Mouse (Mus musculus): Measurements from ENCODE around the gene Izumo1. TPM values are rescaled to one million over a fixed set of nuclear protein-coding genes. Genes with fewer than 3 reads are reported as not detected.

Gene Izumo1
- total RNA-seq, 2 experiments from 2014 or later: 0.22 to 0.33 TPM

Other genes starting within 250 kb of the Izumo1 start
- gene Snrnp70, start 226.1 kb upstream of the Izumo1 start, total RNA-seq (2021): 100 to 1,000 TPM; 262 to 325 TPM
- not detected for gene Kcna7, start 216.2 kb upstream of the Izumo1 start, total RNA-seq (2021)
- under 1 TPM; 0.17 to 0.45 TPM for gene Ntf5, start 208.1 kb upstream of the Izumo1 start, total RNA-seq (2021)
- gene Lhb, start 201.0 kb upstream of the Izumo1 start, total RNA-seq (2021): not detected
- gene Gys1, start 187.0 kb upstream of the Izumo1 start, total RNA-seq (2021): 10 to 100 TPM; 40.4 to 61.6 TPM
- 10 to 100 TPM; 41.9 to 43.3 TPM for gene Ruvbl2, start 183.7 kb upstream of the Izumo1 start, total RNA-seq (2021)
- gene Ftl1, start 161.9 kb upstream of the Izumo1 start, total RNA-seq (2021): 1,000 to 10,000 TPM; 1,437 to 1,911 TPM
- 10 to 100 TPM; 58.2 to 64.3 TPM for gene Bax, start 154.9 kb upstream of the Izumo1 start, total RNA-seq (2021)
- gene Tulp2, start 139.9 kb upstream of the Izumo1 start, total RNA-seq (2021): 1 to 10 TPM in 1 of 2 experiments, under 1 TPM in 1; 0.66 to 2.6 TPM
- gene Gm45808, start 135.0 kb upstream of the Izumo1 start, total RNA-seq (2021): 10 to 100 TPM; 42.8 to 43.4 TPM
- 10 to 100 TPM; 73.2 to 77.2 TPM for gene Dhdh, start 133.0 kb upstream of the Izumo1 start, total RNA-seq (2021)
- gene Nucb1, start 111.4 kb upstream of the Izumo1 start, total RNA-seq (2021): 100 to 1,000 TPM; 272 to 283 TPM
- 10 to 100 TPM; 47.1 to 48.6 TPM for gene Ppp1r15a, start 95.5 kb upstream of the Izumo1 start, total RNA-seq (2021)
- gene Plekha4, start 95.5 kb upstream of the Izumo1 start, total RNA-seq (2021): 1 to 10 TPM; 2.5 to 2.7 TPM
- 1 to 10 TPM in 1 of 2 experiments, under 1 TPM in 1; 0.83 to 3.0 TPM for gene Hsd17b14, start 66.9 kb upstream of the Izumo1 start, total RNA-seq (2021)
- gene Bcat2, start 51.7 kb upstream of the Izumo1 start, total RNA-seq (2021): 100 to 1,000 TPM; 164 to 265 TPM
- 1 to 10 TPM in 1 of 2 experiments, not detected in 1; 1.4 TPM for gene Fgf21, start 6.3 kb upstream of the Izumo1 start, total RNA-seq (2021)
- not detected for gene Fut1, start 4.5 kb upstream of the Izumo1 start, total RNA-seq (2021)
- gene Rasip1, start 5.7 kb downstream of the Izumo1 start, total RNA-seq (2021): 10 to 100 TPM; 16.0 to 27.6 TPM
- gene Mamstr, start 18.2 kb downstream of the Izumo1 start, total RNA-seq (2021): 1 to 10 TPM; 2.4 to 7.7 TPM
- under 1 TPM in 1 of 2 experiments, not detected in 1; 0.13 TPM for gene Fut2, start 44.6 kb downstream of the Izumo1 start, total RNA-seq (2021)
- under 1 TPM; 0.36 to 0.61 TPM for gene Ntn5, start 62.2 kb downstream of the Izumo1 start, total RNA-seq (2021)
- gene Sec1, start 72.6 kb downstream of the Izumo1 start, total RNA-seq (2021): under 1 TPM; 0.23 to 0.35 TPM
- gene Car11, start 78.0 kb downstream of the Izumo1 start, total RNA-seq (2021): 10 to 100 TPM; 15.8 to 16.9 TPM
- 10 to 100 TPM; 64.8 to 96.6 TPM for gene Dbp, start 83.3 kb downstream of the Izumo1 start, total RNA-seq (2021)
- gene Rpl18, start 93.6 kb downstream of the Izumo1 start, total RNA-seq (2021): 100 to 1,000 TPM; 934 to 965 TPM
- 10 to 100 TPM; 37.7 to 42.0 TPM for gene Sphk2, start 96.2 kb downstream of the Izumo1 start, total RNA-seq (2021)
- gene Fam83e, start 99.4 kb downstream of the Izumo1 start, total RNA-seq (2021): under 1 TPM; 0.30 to 0.35 TPM
- not detected for gene Spaca4, start 104.0 kb downstream of the Izumo1 start, total RNA-seq (2021)
- 1 to 10 TPM; 6.2 to 8.4 TPM for gene Lmtk3, start 161.9 kb downstream of the Izumo1 start, total RNA-seq (2021)
- 1 to 10 TPM in 1 of 2 experiments, under 1 TPM in 1; 0.77 to 1.1 TPM for gene Sult2b1, start 162.9 kb downstream of the Izumo1 start, total RNA-seq (2021)
- gene Cyth2, start 192.8 kb downstream of the Izumo1 start, total RNA-seq (2021): 100 to 1,000 TPM in 1 of 2 experiments, 10 to 100 TPM in 1; 92.9 to 117 TPM
- under 1 TPM; 0.19 to 0.20 TPM for gene Kcnj14, start 203.0 kb downstream of the Izumo1 start, total RNA-seq (2021)
- gene Grwd1, start 209.1 kb downstream of the Izumo1 start, total RNA-seq (2021): 10 to 100 TPM; 33.0 to 36.0 TPM